Mouse (Mus musculus) neural tube, embryonic 11.5 days (tissue): ENCODE data around the gene Odf3l1. TPM values are rescaled to one million over a fixed set of nuclear protein-coding genes. Genes with fewer than 3 reads are reported as not detected.
"Not testable (repeated sequence)": the region's sequence is repeated elsewhere in the genome, so short reads cannot be mapped to it uniquely, and the experiment has no call there.

ENCODE experiments used
- ATAC-seq: fragments of 200-750 bp; cut with Nextera tagmentation; 2 replicates; pipeline ENCODE4 v1.8.0; 2017; ENCODE audit warnings: moderate number of reproducible peaks, mild to moderate bottlenecking, moderate TSS enrichment, moderate library complexity; ENCODE audit not compliant: insufficient read depth, low FRiP score, low TSS enrichment
- DNase-seq: peaks from one replicate; pipeline ENCODE4 v3.0.0-alpha.2; 2015; ENCODE audit warnings: low spot score
- H3K27ac ChIP-seq: fragments of 300-500 bp; sonication (generic); 2 replicates; pipeline ENCODE4 v1.5.1; 2014; ENCODE audit warnings: low read depth, mild to moderate bottlenecking, low read length
- H3K27me3 ChIP-seq: fragments of 300-500 bp; sonication (generic); 2 replicates; pipeline ENCODE4 v1.6.1; 2014; ENCODE audit warnings: mild to moderate bottlenecking, low read length, mixed read lengths; ENCODE audit not compliant: control insufficient read depth, insufficient read depth
- H3K36me3 ChIP-seq: fragments of 300-500 bp; sonication (generic); 2 replicates; pipeline ENCODE4 v1.6.1; 2014; ENCODE audit warnings: mild to moderate bottlenecking, low read length, moderate library complexity, mixed read lengths; ENCODE audit not compliant: control insufficient read depth, insufficient read depth
- H3K4me1 ChIP-seq: fragments of 300-500 bp; sonication (generic); 2 replicates; pipeline ENCODE4 v1.6.1; 2014; ENCODE audit warnings: low read length, mixed read lengths; ENCODE audit not compliant: control insufficient read depth, insufficient read depth
- H3K4me2 ChIP-seq: fragments of 300-500 bp; sonication (generic); 2 replicates; pipeline ENCODE4 v1.6.1; 2014; ENCODE audit warnings: low read depth, mild to moderate bottlenecking, moderate library complexity
- H3K4me3 ChIP-seq: fragments of 300-500 bp; sonication (generic); 2 replicates; pipeline ENCODE4 v1.5.1; 2014; ENCODE audit warnings: low read depth, low read length
- H3K9ac ChIP-seq: fragments of 300-500 bp; sonication (generic); 2 replicates; pipeline ENCODE4 v1.6.1; 2014; ENCODE audit warnings: mild to moderate bottlenecking, low read length
- H3K9me3 ChIP-seq: fragments of 300-500 bp; sonication (generic); 2 replicates; pipeline ENCODE4 v1.6.1; 2016; ENCODE audit warnings: low read length; ENCODE audit not compliant: control insufficient read depth
- WGBS: fragments of 180-500 bp; shearing (Covaris S2); extraction: QIAGEN DNeasy Blood & Tissue Kit; methylation state at CpG from one replicate; pipeline ENCODE4 v1.1.7; 2014; 5-methylcytosine and 5-hydroxymethylcytosine counted together
- polyA plus RNA-seq: library from polyadenylated mRNA; unstranded; fragments of >200 nt; fragmentation: Nextera tagmentation; extraction: Ambion mirVana; gene quantifications from 2 replicates; pipeline ENCODE4 v1.2.1, GENCODE M21; 2014

Odf3l1 gene
- not detected in 2 replicates for polyA plus RNA-seq

- H3K36me3 ChIP-seq: no peaks in the 10 kb centered on the region
- peaks cover 14% of the 10 kb centered on the region for H3K27me3 ChIP-seq
- H3K4me3 ChIP-seq: peak within 1 kb of the TSS; percentile 26
- H3K27ac ChIP-seq: no peak within 1 kb of the TSS
- H3K9me3 ChIP-seq: no peaks in the 10 kb centered on the region
- DNase-seq: no peak
- WGBS: 19% methylated on average over 3 of the region's 3 CpGs
- no peak for ATAC-seq
- peaks cover 9% of the 10 kb centered on the region; the same call in 1 of the 2 replicates for H3K4me1 ChIP-seq
- H3K4me2 ChIP-seq: peak within 1 kb of the TSS; percentile 51
- H3K9ac ChIP-seq: peak within 1 kb of the TSS; percentile 29; the same call in 1 of the 2 replicates
Measured at GRCm38 (mm10) chr9:56864216-56864729, at the start of gene Odf3l1. Gene Odf3l1 (minus strand): TSS chr9:56864679.

GRCm38 (mm10) chr9:56913991-56914390 lies 49.5 kb upstream of the Odf3l1 start:
- peaks cover 2% of the 10 kb centered on the region for H3K36me3 ChIP-seq
- H3K4me2 ChIP-seq: no peak overlapping the region
- H3K9ac ChIP-seq: no peak overlapping the region; the same call in 1 of the 2 replicates
- ATAC-seq: no peak
- H3K4me3 ChIP-seq: no peak overlapping the region
- H3K27ac ChIP-seq: no peak overlapping the region
- no peaks in the 10 kb centered on the region for H3K27me3 ChIP-seq
- no peaks in the 10 kb centered on the region for H3K4me1 ChIP-seq
- H3K9me3 ChIP-seq: no peaks in the 10 kb centered on the region
- WGBS: 86% methylated on average over 9 of the region's 9 CpGs
- no peak for DNase-seq

GRCm38 (mm10) chr9:56911017-56911416 lies 46.5 kb upstream of the Odf3l1 start:
- Histone ChIP-seq H3K36me3 (no peaks in the 10 kb centered on the region), H3K4me3 (no peak overlapping the region), H3K9ac (no peak overlapping the region), H3K27me3 (no peaks in the 10 kb centered on the region), H3K4me2 (no peak overlapping the region), H3K4me1 (no peaks in the 10 kb centered on the region), H3K9me3 (no peaks in the 10 kb centered on the region), H3K27ac (no peak overlapping the region)
- DNase-seq (no peak), ATAC-seq (no peak)
- WGBS: 68% methylated on average over 1 of the region's 1 CpGs

- H3K27me3 ChIP-seq, H3K4me2 ChIP-seq, DNase-seq, H3K9ac ChIP-seq, H3K27ac ChIP-seq, H3K4me3 ChIP-seq, H3K36me3 ChIP-seq, ATAC-seq, H3K9me3 ChIP-seq, H3K4me1 ChIP-seq: not testable (repeated sequence)
- WGBS: 48% methylated on average over 4 of the region's 4 CpGs
Measured at GRCm38 (mm10) chr9:56909991-56910390, 45.5 kb upstream of the Odf3l1 start.

GRCm38 (mm10) chr9:56907549-56907948 lies 43.1 kb upstream of the Odf3l1 start:
- WGBS: 88% methylated on average over 9 of the region's 9 CpGs
- H3K27ac ChIP-seq: no peak overlapping the region
- no peaks in the 10 kb centered on the region for H3K9me3 ChIP-seq
- no peaks in the 10 kb centered on the region for H3K4me1 ChIP-seq
- H3K27me3 ChIP-seq: no peaks in the 10 kb centered on the region
- H3K36me3 ChIP-seq: no peaks in the 10 kb centered on the region
- H3K9ac ChIP-seq: no peak overlapping the region
- H3K4me3 ChIP-seq: no peak overlapping the region
- DNase-seq (no peak), ATAC-seq (no peak)
- H3K4me2 ChIP-seq: no peak overlapping the region

GRCm38 (mm10) chr9:56903662-56904061 lies 39.2 kb upstream of the Odf3l1 start:
- Histone ChIP-seq H3K27me3 (no peaks in the 10 kb centered on the region), H3K4me3 (no peak overlapping the region), H3K9ac (no peak overlapping the region), H3K36me3 (no peaks in the 10 kb centered on the region), H3K9me3 (no peaks in the 10 kb centered on the region), H3K4me2 (no peak overlapping the region), H3K4me1 (no peaks in the 10 kb centered on the region), H3K27ac (no peak overlapping the region)
- WGBS: 77% methylated on average over 3 of the region's 3 CpGs
- ATAC-seq (no peak), DNase-seq (no peak)

GRCm38 (mm10) chr9:56901187-56901586 lies 36.7 kb upstream of the Odf3l1 start:
- no peak overlapping the region for H3K9ac ChIP-seq
- ATAC-seq: no peak
- H3K27ac ChIP-seq: no peak overlapping the region

GRCm38 (mm10) chr9:56900571-56900970 lies 36.1 kb upstream of the Odf3l1 start:
- no peak for DNase-seq

More at GRCm38 (mm10) chr9:56901187-56901586, 36.7 kb upstream of the Odf3l1 start:
- no peak for DNase-seq
- 70% methylated on average over 8 of the region's 8 CpGs for WGBS
- H3K4me3 ChIP-seq: no peak overlapping the region
- no peaks in the 10 kb centered on the region for H3K4me1 ChIP-seq
- no peaks in the 10 kb centered on the region for H3K27me3 ChIP-seq
- no peak overlapping the region for H3K4me2 ChIP-seq
- H3K36me3 ChIP-seq: no peaks in the 10 kb centered on the region
- H3K9me3 ChIP-seq: no peaks in the 10 kb centered on the region

GRCm38 (mm10) chr9:56900060-56900459 lies 35.6 kb upstream of the Odf3l1 start:
- H3K27me3 ChIP-seq: no peaks in the 10 kb centered on the region
- H3K9ac ChIP-seq: no peak overlapping the region
- no peaks in the 10 kb centered on the region for H3K36me3 ChIP-seq
- no peak overlapping the region for H3K27ac ChIP-seq
- no peak for DNase-seq
- ATAC-seq: no peak
- no peaks in the 10 kb centered on the region for H3K9me3 ChIP-seq
- H3K4me2 ChIP-seq: no peak overlapping the region
- H3K4me1 ChIP-seq: no peaks in the 10 kb centered on the region
- H3K4me3 ChIP-seq: no peak overlapping the region

More at GRCm38 (mm10) chr9:56900571-56900970, 36.1 kb upstream of the Odf3l1 start:
- Histone ChIP-seq H3K27me3 (no peaks in the 10 kb centered on the region), H3K4me2 (no peak overlapping the region), H3K4me1 (no peaks in the 10 kb centered on the region), H3K36me3 (no peaks in the 10 kb centered on the region), H3K9ac (no peak overlapping the region), H3K9me3 (no peaks in the 10 kb centered on the region), H3K4me3 (no peak overlapping the region), H3K27ac (no peak overlapping the region)
- 65% methylated on average over 9 of the region's 9 CpGs for WGBS
- ATAC-seq: no peak
